Mouse (Mus musculus) liver, adult 2 months (tissue): ENCODE results near the gene Sigirr.

Experiments
- CTCF ChIP-seq: fragments of 200-500 bp; IDR thresholded peaks from 2 replicates; pipeline ENCODE4 v1.5.1; 2011; ENCODE audit warnings: low read depth, low read length, control low read depth
- POLR2A ChIP-seq: fragments of 200-500 bp; IDR thresholded peaks from 2 replicates; pipeline ENCODE4 v1.6.1; 2011; ENCODE audit warnings: low read length, control low read depth; ENCODE audit not compliant: insufficient read depth; ENCODE audit errors: extremely low read depth

- TF ChIP-seq POLR2A (no peak), CTCF (no peak)
These were observed 31.8 kb upstream of the Sigirr start for GRCm38 (mm10) chr7:141131904-141132755.
